25 mouse cellular contexts compared by ENCODE assay signal in genomic region chr10:59588135-59588534, GRCm38 (mm10). TPM values are rescaled to one million over a fixed set of nuclear protein-coding genes. Genes with fewer than 3 reads are reported as not detected.
DNase-seq lines count a peak whose midpoint lies in the region.
"Had no signal": no experiment of that assay in that cellular context is flagged by ENCODE, and none has a peak within 500 bp of the region (broad histone marks: within the 10 kb centered on the region; RNA-seq: fewer than 3 reads in every experiment).

No protein-coding gene starts in this region.

- intact Hi-C loops in heart, postnatal 36 days (cut with DNase I), result no loop called here

- peak; percentile 86 for DNase-seq in heart, adult 11 months
- DNase-seq in heart, postnatal 36 days, result no peak
- DNase-seq in layer of hippocampus, adult 11-12 months (ENCODE audit: low spot score), result peak; percentile 51
- DNase-seq in layer of hippocampus, postnatal 10 days (ENCODE audit: low spot score in 2 of 2), result no peak
- DNase-seq in right cerebral cortex, adult 18-20 months, result peak; percentile 52
- DNase-seq in right cerebral cortex, postnatal 25 days, result no peak
- no peak for DNase-seq in thymus, adult 18-20 months
- DNase-seq: adrenal gland, adult 8-10 months; cerebellum, adult 8-10 months; cerebellum, postnatal 25 days; forebrain, postnatal 0 days; gastrocnemius, postnatal 25 days; heart, adult 18-20 months; heart, postnatal 4 days; kidney, postnatal 14 days; lung, postnatal 36 days; retina, postnatal 1 day; spleen, adult 18-20 months; thymus, postnatal 4 days had no signal

RNA-seq across cellular contexts. Expression of gene Gm10322, which starts 27.7 kb away (rescaled TPM):
- not detected for total RNA-seq in heart, postnatal 36 days (2021)
- total RNA-seq in layer of hippocampus, postnatal 10 days (2021), result not detected
- total RNA-seq: adrenal gland, adult 8-10 months; adrenal gland, postnatal 4 days; forebrain, postnatal 0 days; G1E; gastrocnemius, postnatal 25 days; heart, adult 18-20 months; heart, postnatal 4 days; left cerebral cortex, adult 18-20 months; left cerebral cortex, postnatal 25 days; megakaryocyte-erythroid progenitor cell, adult 5-6 weeks; monocyte, adult 5-6 weeks had no signal

RNA-seq across cellular contexts. Expression of gene Mcu, which starts 28.4 kb away (rescaled TPM):
- 10 to 100 TPM; 21.8 to 24.0 TPM for total RNA-seq in heart, postnatal 36 days (2021)
- total RNA-seq in layer of hippocampus, postnatal 10 days (2021), result 10 to 100 TPM; 57.8 to 62.1 TPM

Comparison
In these comparisons a context has a peak if more than half of its experiments do, and no peak if none do; other contexts are left out.
1. DNase-seq: peak in heart, adult 11 months (single experiment), layer of hippocampus, adult 11-12 months (single experiment) and right cerebral cortex, adult 18-20 months (single experiment); none in heart, postnatal 36 days (0 of 2), layer of hippocampus, postnatal 10 days (0 of 2), right cerebral cortex, postnatal 25 days (single experiment) and thymus, adult 18-20 months (0 of 2).